In the genomic region with DNA sequence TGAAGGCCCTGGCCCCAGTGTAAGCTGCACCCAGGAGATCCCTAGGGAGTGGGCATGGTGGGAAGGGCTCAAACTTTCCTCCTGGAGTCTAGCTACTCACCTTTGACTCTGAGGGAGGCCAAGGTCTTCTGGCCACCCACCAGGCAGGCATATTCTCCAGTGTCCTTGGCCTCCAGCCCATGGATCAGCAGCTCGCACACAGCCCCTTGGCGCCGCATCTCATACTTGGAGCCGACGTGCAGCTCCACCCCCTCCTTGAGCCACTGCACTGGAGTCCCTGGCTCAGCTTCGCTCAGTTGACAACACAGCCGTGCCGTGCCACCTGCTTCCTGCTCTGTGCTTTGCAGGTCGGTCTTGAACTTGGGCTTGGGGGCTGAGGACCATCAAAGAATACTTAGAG, we compare ENCODE assay signal across 20 mouse cellular contexts.
DNase-seq lines count a peak whose midpoint lies in the region; ATAC-seq lines count a peak whose summit lies in the region.
"Had no signal": no experiment of that assay in that cellular context is flagged by ENCODE, and none has a peak within 500 bp of the region (broad histone marks: within the 10 kb centered on the region; RNA-seq: fewer than 3 reads in every experiment).

No protein-coding gene starts in this region.

- H3K27ac ChIP-seq in forebrain, embryonic 12.5 days, result no peak overlapping the region
- H3K27ac ChIP-seq in midbrain, embryonic 11.5 days (ENCODE audit: low read depth, low read length), result no peak overlapping the region
- H3K27ac ChIP-seq: hindbrain, embryonic 12.5 days; kidney, embryonic 15.5 days; limb, embryonic 12.5 days; liver, embryonic 15.5 days; neural tube, embryonic 12.5 days had no signal

- DNase-seq in adrenal gland, adult 8-10 months, result peak; percentile 4
- no peak for DNase-seq in adrenal gland, adult 18-20 months (ENCODE audit: low spot score in 2 of 2)
- peak; percentile 7 for DNase-seq in kidney, postnatal 14 days
- DNase-seq in kidney, adult 8-10 months, result no peak
- peak; percentile 51 for DNase-seq in adrenal gland, postnatal 14 days
- peak; percentile 45 to 52 for DNase-seq in heart, postnatal 10 days
- no peak for DNase-seq in midbrain, embryonic 11.5 days (ENCODE audit: low spot score, missing footprints)
- DNase-seq: cerebellum, adult 8-10 months; embryo, embryonic 11 days; retina, postnatal 1 day; thymus, postnatal 4 days had no signal

- no peaks in the 10 kb centered on the region for H3K4me1 ChIP-seq in forebrain, embryonic 12.5 days
- no peaks in the 10 kb centered on the region for H3K4me1 ChIP-seq in midbrain, embryonic 11.5 days (ENCODE audit: control insufficient read depth, insufficient read depth, low read length)
- H3K4me1 ChIP-seq: hindbrain, embryonic 12.5 days; kidney, embryonic 15.5 days; limb, embryonic 12.5 days; liver, embryonic 15.5 days; neural tube, embryonic 12.5 days had no signal

- ATAC-seq in forebrain, embryonic 12.5 days (ENCODE audit: low FRiP score), result no peak
- no peak for ATAC-seq in midbrain, embryonic 11.5 days (ENCODE audit: low FRiP score)
- ATAC-seq: activated CD4-positive, CD25-positive, alpha-beta regulatory T cell, adult 4 months; forebrain, embryonic 14.5 days; midbrain, embryonic 16.5 days had no signal

- H3K9ac ChIP-seq in forebrain, embryonic 12.5 days, result no peak overlapping the region
- H3K9ac ChIP-seq in midbrain, embryonic 11.5 days (ENCODE audit: low read length), result no peak overlapping the region
- H3K9ac ChIP-seq: hindbrain, embryonic 12.5 days; kidney, embryonic 15.5 days; limb, embryonic 12.5 days; liver, embryonic 15.5 days; neural tube, embryonic 12.5 days had no signal

- 88% methylated on average over 9 of the region's 9 CpGs for WGBS in forebrain, embryonic 12.5 days
- 83% methylated on average over 9 of the region's 9 CpGs for WGBS in midbrain, embryonic 11.5 days

- no peaks in the 10 kb centered on the region for H3K36me3 ChIP-seq in forebrain, embryonic 12.5 days (replicated peaks)
- no peaks in the 10 kb centered on the region for H3K36me3 ChIP-seq in midbrain, embryonic 11.5 days (ENCODE audit: control insufficient read depth, insufficient read depth, low read length)
- H3K36me3 ChIP-seq: hindbrain, embryonic 12.5 days; kidney, embryonic 15.5 days; limb, embryonic 12.5 days; liver, embryonic 15.5 days; neural tube, embryonic 12.5 days had no signal

- intact Hi-C loops in heart, postnatal 10 days (cut with DNase I), result no loop called here

- no peak overlapping the region for H3K4me2 ChIP-seq in forebrain, embryonic 12.5 days
- H3K4me2 ChIP-seq in midbrain, embryonic 11.5 days, result no peak overlapping the region
- H3K4me2 ChIP-seq: hindbrain, embryonic 12.5 days; kidney, embryonic 15.5 days; limb, embryonic 12.5 days; liver, embryonic 15.5 days; neural tube, embryonic 12.5 days had no signal

- H3K9me3 ChIP-seq in forebrain, embryonic 12.5 days, result no peaks in the 10 kb centered on the region
- no peaks in the 10 kb centered on the region for H3K9me3 ChIP-seq in midbrain, embryonic 11.5 days (ENCODE audit: control insufficient read depth, low read length)
- H3K9me3 ChIP-seq: hindbrain, embryonic 12.5 days; kidney, embryonic 15.5 days; limb, embryonic 12.5 days; liver, embryonic 15.5 days; neural tube, embryonic 12.5 days had no signal

- H3K27me3 ChIP-seq in forebrain, embryonic 12.5 days, result no peaks in the 10 kb centered on the region
- no peaks in the 10 kb centered on the region for H3K27me3 ChIP-seq in midbrain, embryonic 11.5 days (ENCODE audit: control insufficient read depth, insufficient read depth, low read length)
- H3K27me3 ChIP-seq: kidney, embryonic 15.5 days; liver, embryonic 15.5 days; neural tube, embryonic 12.5 days had no signal

- H3K4me3 ChIP-seq in forebrain, embryonic 12.5 days (replicated peaks), result no peak overlapping the region
- H3K4me3 ChIP-seq in midbrain, embryonic 11.5 days (ENCODE audit: low read depth, low read length), result no peak overlapping the region
- H3K4me3 ChIP-seq: hindbrain, embryonic 12.5 days; kidney, embryonic 15.5 days; limb, embryonic 12.5 days; liver, embryonic 15.5 days; neural tube, embryonic 12.5 days had no signal

Comparison
In these comparisons a context has a peak if more than half of its experiments do, and no peak if none do; other contexts are left out.
1. DNase-seq: peak in adrenal gland, adult 8-10 months (single experiment), kidney, postnatal 14 days (single experiment), adrenal gland, postnatal 14 days (single experiment) and heart, postnatal 10 days (2 of 2); none in adrenal gland, adult 18-20 months (0 of 2), kidney, adult 8-10 months (0 of 2) and midbrain, embryonic 11.5 days (single experiment).